Mouse (Mus musculus): ENCODE measurements at regions not wholly inside any gene's neighbourhood (a gene's known extent, or its start where the extent isn't known, plus 50 kb on each side); places are given as distances from the start of the nearest gene placed in this dataset.

DNA sequence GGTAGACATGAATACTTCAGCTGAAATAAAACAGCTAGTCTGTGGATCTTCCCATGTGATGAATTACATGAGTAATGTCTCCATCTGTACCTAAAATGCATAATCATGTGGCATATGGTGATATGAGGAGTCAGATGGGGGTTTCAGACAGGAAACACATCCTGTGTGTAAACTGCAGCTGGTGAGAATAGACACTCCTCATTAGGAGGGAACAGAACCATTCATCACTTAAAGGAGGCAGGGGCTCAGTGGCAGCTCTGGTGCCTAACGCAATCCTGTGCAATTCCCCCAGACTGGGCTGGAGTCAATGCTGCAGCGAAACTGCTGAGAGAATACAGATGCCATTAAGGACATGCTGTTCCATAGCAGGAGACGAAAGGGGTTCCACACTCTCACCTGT lies 103.3 kb upstream of the Egfl6 start:
- Histone ChIP-seq H3K27me3 (ENCODE audit: control insufficient read depth, insufficient read depth, low read length) (no peaks in the 10 kb centered on the region), H3K4me2 (ENCODE audit: low read depth, low read length) (no peak overlapping the region), H3K9ac (replicated peaks; ENCODE audit: low read depth, low read length) (no peak overlapping the region), H3K4me1 (ENCODE audit: control insufficient read depth, insufficient read depth) (no peaks in the 10 kb centered on the region), H3K36me3 (replicated peaks; ENCODE audit: control insufficient read depth, insufficient read depth, low read length) (no peaks in the 10 kb centered on the region), H3K27ac (ENCODE audit: low read depth) (no peak overlapping the region), H3K9me3 (replicated peaks; ENCODE audit: control insufficient read depth, low read length) (no peaks in the 10 kb centered on the region), H3K4me3 (ENCODE audit: low read depth, low read length) (no peak overlapping the region)
- 71% methylated on average over 3 of the region's 3 CpGs for WGBS
- no peak for TF ChIP-seq EP300 (IDR thresholded peaks at IDR 0.05; ENCODE audit: low read depth)
- TF ChIP-seq CTCF (IDR thresholded peaks at IDR 0.05; ENCODE audit: low read depth), result no peak
- DNase-seq (ENCODE audit: low spot score), result no peak
- no peak for ATAC-seq (ENCODE audit: insufficient read depth, low read depth)

GRCm38 (mm10) chrX:166673404-166673803 lies 87.9 kb upstream of the Egfl6 start:
- DNase-seq (ENCODE audit: low spot score), result no peak
- H3K9me3 ChIP-seq (replicated peaks; ENCODE audit: control insufficient read depth, low read length), result no peaks in the 10 kb centered on the region
- no peaks in the 10 kb centered on the region for H3K36me3 ChIP-seq (replicated peaks; ENCODE audit: control insufficient read depth, insufficient read depth, low read length)
- no peak for TF ChIP-seq CTCF (IDR thresholded peaks at IDR 0.05; ENCODE audit: low read depth)
- TF ChIP-seq EP300 (IDR thresholded peaks at IDR 0.05; ENCODE audit: low read depth), result no peak
- H3K27ac ChIP-seq (ENCODE audit: low read depth), result no peak overlapping the region
- H3K9ac ChIP-seq (replicated peaks; ENCODE audit: low read depth, low read length), result no peak overlapping the region
- WGBS, result 55% methylated on average over 3 of the region's 3 CpGs
- ATAC-seq (ENCODE audit: insufficient read depth, low read depth), result no peak
- 0 out of 2 replicates have a peak, but pooled peaks cover 2% of the 10 kb centered on the region for H3K27me3 ChIP-seq (ENCODE audit: control insufficient read depth, insufficient read depth, low read length)
- no peaks in the 10 kb centered on the region for H3K4me1 ChIP-seq (ENCODE audit: control insufficient read depth, insufficient read depth)
- H3K4me2 ChIP-seq (ENCODE audit: low read depth, low read length), result no peak overlapping the region
- no peak overlapping the region for H3K4me3 ChIP-seq (ENCODE audit: low read depth, low read length)

DNA sequence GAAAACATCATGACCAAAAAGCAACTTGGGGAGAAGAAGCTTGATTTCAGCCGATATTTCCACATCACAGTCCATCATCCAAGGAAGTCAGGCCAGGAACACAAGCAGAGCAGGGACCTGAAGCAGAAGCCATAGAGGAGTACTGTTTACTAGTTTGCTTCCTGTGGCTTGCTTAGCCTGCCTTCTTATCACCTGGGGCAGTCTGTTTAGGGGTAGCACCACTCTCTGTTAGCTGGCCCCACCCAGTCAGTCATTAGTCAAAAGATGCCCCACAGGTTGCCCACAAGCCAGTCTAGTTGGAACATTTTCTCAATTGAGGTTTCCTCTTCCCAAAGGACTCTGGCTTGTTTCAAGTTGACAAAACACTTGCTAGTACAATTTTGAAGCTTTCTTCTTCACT lies 87.1 kb upstream of the Egfl6 start:
- Histone ChIP-seq H3K27me3 (ENCODE audit: control insufficient read depth, insufficient read depth, low read length) (0 out of 2 replicates have a peak, but pooled peaks cover 2% of the 10 kb centered on the region), H3K9me3 (replicated peaks; ENCODE audit: control insufficient read depth, low read length) (no peaks in the 10 kb centered on the region), H3K4me1 (ENCODE audit: control insufficient read depth, insufficient read depth) (no peaks in the 10 kb centered on the region), H3K4me3 (ENCODE audit: low read depth, low read length) (no peak overlapping the region), H3K4me2 (ENCODE audit: low read depth, low read length) (no peak overlapping the region), H3K9ac (replicated peaks; ENCODE audit: low read depth, low read length) (no peak overlapping the region), H3K36me3 (replicated peaks; ENCODE audit: control insufficient read depth, insufficient read depth, low read length) (no peaks in the 10 kb centered on the region), H3K27ac (ENCODE audit: low read depth) (no peak overlapping the region)
- TF ChIP-seq CTCF (IDR thresholded peaks at IDR 0.05; ENCODE audit: low read depth) (no peak), EP300 (IDR thresholded peaks at IDR 0.05; ENCODE audit: low read depth) (no peak)
- DNase-seq (ENCODE audit: low spot score) (no peak), ATAC-seq (ENCODE audit: insufficient read depth, low read depth) (no peak)
- 75% methylated on average over 1 of the region's 1 CpGs for WGBS

DNA sequence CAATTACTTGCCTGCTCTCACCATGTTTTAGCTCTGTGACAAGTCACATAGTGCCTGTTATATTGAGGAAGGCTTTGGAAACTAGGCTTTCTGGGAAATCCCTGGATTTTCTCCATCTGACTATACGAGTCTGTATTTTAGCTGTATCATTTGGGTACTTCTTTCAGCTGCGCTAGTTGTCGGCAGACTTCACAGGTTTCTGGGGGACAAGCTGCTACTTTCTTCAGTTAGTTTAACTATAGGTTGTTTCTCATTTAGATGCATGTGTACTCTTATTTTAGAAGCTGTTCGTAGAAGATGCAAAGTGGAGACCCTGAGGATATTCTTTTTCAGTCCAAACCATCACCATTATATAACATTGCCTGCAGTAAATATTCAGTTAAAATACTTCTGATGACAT lies 86.3 kb upstream of the Egfl6 start:
- Histone ChIP-seq H3K4me2 (ENCODE audit: low read depth, low read length) (no peak overlapping the region), H3K27me3 (ENCODE audit: control insufficient read depth, insufficient read depth, low read length) (0 out of 2 replicates have a peak, but pooled peaks cover 2% of the 10 kb centered on the region), H3K9me3 (replicated peaks; ENCODE audit: control insufficient read depth, low read length) (no peaks in the 10 kb centered on the region), H3K9ac (replicated peaks; ENCODE audit: low read depth, low read length) (no peak overlapping the region), H3K4me1 (ENCODE audit: control insufficient read depth, insufficient read depth) (no peaks in the 10 kb centered on the region), H3K4me3 (ENCODE audit: low read depth, low read length) (no peak overlapping the region), H3K27ac (ENCODE audit: low read depth) (no peak overlapping the region), H3K36me3 (replicated peaks; ENCODE audit: control insufficient read depth, insufficient read depth, low read length) (no peaks in the 10 kb centered on the region)
- ATAC-seq (ENCODE audit: insufficient read depth, low read depth) (no peak), DNase-seq (ENCODE audit: low spot score) (no peak)
- 90% methylated on average over 4 of the region's 4 CpGs for WGBS
- no peak for TF ChIP-seq CTCF (IDR thresholded peaks at IDR 0.05; ENCODE audit: low read depth)
- no peak for TF ChIP-seq EP300 (IDR thresholded peaks at IDR 0.05; ENCODE audit: low read depth)

GRCm38 (mm10) chrX:166666304-166666703 lies 80.8 kb upstream of the Egfl6 start:
- Histone ChIP-seq H3K27ac (ENCODE audit: low read depth) (no peak overlapping the region), H3K4me1 (ENCODE audit: control insufficient read depth, insufficient read depth) (no peaks in the 10 kb centered on the region), H3K36me3 (replicated peaks; ENCODE audit: control insufficient read depth, insufficient read depth, low read length) (no peaks in the 10 kb centered on the region), H3K4me2 (ENCODE audit: low read depth, low read length) (no peak overlapping the region), H3K9ac (replicated peaks; ENCODE audit: low read depth, low read length) (no peak overlapping the region), H3K27me3 (ENCODE audit: control insufficient read depth, insufficient read depth, low read length) (0 out of 2 replicates have a peak, but pooled peaks cover 2% of the 10 kb centered on the region), H3K4me3 (ENCODE audit: low read depth, low read length) (no peak overlapping the region), H3K9me3 (replicated peaks; ENCODE audit: control insufficient read depth, low read length) (no peaks in the 10 kb centered on the region)
- DNase-seq (ENCODE audit: low spot score) (no peak), ATAC-seq (ENCODE audit: insufficient read depth, low read depth) (no peak)
- WGBS, result 66% methylated on average over 2 of the region's 2 CpGs
- TF ChIP-seq CTCF (IDR thresholded peaks at IDR 0.05; ENCODE audit: low read depth), result no peak
- TF ChIP-seq EP300 (IDR thresholded peaks at IDR 0.05; ENCODE audit: low read depth), result no peak

DNA sequence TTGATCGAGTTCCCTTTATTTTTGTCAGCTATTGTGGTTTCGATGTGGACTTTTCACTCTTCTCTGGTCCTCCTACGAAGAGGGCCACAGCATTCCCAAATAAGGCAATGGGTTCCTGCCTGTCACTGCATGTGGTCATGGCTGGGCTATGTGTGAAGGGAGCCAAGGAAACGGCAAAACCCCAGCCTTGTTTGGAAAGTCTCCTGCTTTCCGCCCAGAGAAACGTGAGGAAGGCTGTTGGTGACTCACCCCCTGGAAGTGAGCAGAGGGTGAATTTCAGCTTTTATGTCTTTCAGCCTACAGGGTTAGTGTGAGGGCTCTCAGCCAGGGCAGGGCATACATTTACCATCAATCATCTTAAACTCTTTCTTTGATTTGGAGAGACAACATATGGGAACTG lies 76.3 kb upstream of the Egfl6 start:
- no peak overlapping the region for H3K4me3 ChIP-seq (ENCODE audit: low read depth, low read length)
- H3K27ac ChIP-seq (ENCODE audit: low read depth), result no peak overlapping the region
- peak; percentile 73 for ATAC-seq (ENCODE audit: insufficient read depth, low read depth)
- no peak for TF ChIP-seq EP300 (IDR thresholded peaks at IDR 0.05; ENCODE audit: low read depth)
- no peak for TF ChIP-seq CTCF (IDR thresholded peaks at IDR 0.05; ENCODE audit: low read depth)
- H3K36me3 ChIP-seq (replicated peaks; ENCODE audit: control insufficient read depth, insufficient read depth, low read length), result no peaks in the 10 kb centered on the region
- no peaks in the 10 kb centered on the region for H3K27me3 ChIP-seq (ENCODE audit: control insufficient read depth, insufficient read depth, low read length)
- H3K9ac ChIP-seq (replicated peaks; ENCODE audit: low read depth, low read length), result no peak overlapping the region
- H3K4me2 ChIP-seq (ENCODE audit: low read depth, low read length), result no peak overlapping the region
- 37% methylated on average over 6 of the region's 6 CpGs for WGBS
- H3K4me1 ChIP-seq (ENCODE audit: control insufficient read depth, insufficient read depth), result no peaks in the 10 kb centered on the region; the same call in 1 of the 2 replicates
- H3K9me3 ChIP-seq (replicated peaks; ENCODE audit: control insufficient read depth, low read length), result no peaks in the 10 kb centered on the region
- peak; percentile 57 for DNase-seq (ENCODE audit: low spot score)

All from heart, postnatal 0 days (tissue).